Mouse (Mus musculus) hindbrain, embryonic 16.5 days (tissue): ENCODE data around the gene Smg6. TPM values are rescaled to one million over a fixed set of nuclear protein-coding genes. Genes with fewer than 3 reads are reported as not detected.
A peak's percentile ranks its signal among the peaks of the same experiment; 100 is the strongest.

Experiments
- ATAC-seq: fragments of 200-750 bp; cut with Nextera tagmentation; 2 replicates; pipeline ENCODE4 v1.8.0; 2017; ENCODE audit warnings: moderate TSS enrichment, moderate library complexity
- H3K27ac ChIP-seq: fragments of 300-500 bp; sonication (generic); 2 replicates; pipeline ENCODE4 v1.5.1; 2014; ENCODE audit warnings: low read depth, mild to moderate bottlenecking, control low read depth, low read length, moderate library complexity
- H3K27me3 ChIP-seq: fragments of 300-500 bp; sonication (generic); replicated peaks from 2 replicates; pipeline ENCODE4 v1.6.1; 2014; ENCODE audit warnings: low read length; ENCODE audit not compliant: control insufficient read depth, insufficient read depth
- H3K36me3 ChIP-seq: fragments of 300-500 bp; sonication (generic); 2 replicates; pipeline ENCODE4 v1.6.1; 2014; ENCODE audit warnings: mild to moderate bottlenecking, low read length, moderate library complexity, mixed read lengths; ENCODE audit not compliant: control insufficient read depth, insufficient read depth
- H3K4me1 ChIP-seq: fragments of 300-500 bp; sonication (generic); 2 replicates; pipeline ENCODE4 v1.6.1; 2014; ENCODE audit warnings: low read depth, low read length; ENCODE audit not compliant: control insufficient read depth, insufficient read depth
- H3K4me2 ChIP-seq: fragments of 300-500 bp; sonication (generic); 2 replicates; pipeline ENCODE4 v1.6.1; 2014; ENCODE audit warnings: mild to moderate bottlenecking, low read length, control low read depth, moderate library complexity
- H3K4me3 ChIP-seq: fragments of 300-500 bp; sonication (generic); 2 replicates; pipeline ENCODE4 v1.5.1; 2014; ENCODE audit warnings: mild to moderate bottlenecking, low read length, control low read depth, moderate library complexity
- H3K9ac ChIP-seq: fragments of 300-500 bp; sonication (generic); 2 replicates; pipeline ENCODE4 v1.6.1; 2014; ENCODE audit warnings: low read depth, mild to moderate bottlenecking, control low read depth, low read length, moderate library complexity
- H3K9me3 ChIP-seq: fragments of 300-500 bp; sonication (generic); 2 replicates; pipeline ENCODE4 v1.6.1; 2014; ENCODE audit warnings: mild to moderate bottlenecking, low read length, moderate library complexity; ENCODE audit not compliant: control insufficient read depth
- WGBS: fragments of 180-500 bp; shearing (Covaris S2); extraction: QIAGEN DNeasy Blood & Tissue Kit; methylation state at CpG from one replicate; pipeline ENCODE4 v1.1.7; 2014; 5-methylcytosine and 5-hydroxymethylcytosine counted together
- microRNA counts: library from miRNA; unstranded; fragments of <30 nt; microRNA quantifications from one replicate; lab custom pipeline; 2016
- microRNA-seq: library from miRNA; unstranded; fragments of <30 nt; microRNA quantifications from one replicate; pipeline ENCODE4, GENCODE M21; 2017
- polyA plus RNA-seq: library from polyadenylated mRNA; unstranded; fragments of >200 nt; fragmentation: Nextera tagmentation; extraction: Ambion mirVana; gene quantifications from 2 replicates; pipeline ENCODE4 v1.2.1, GENCODE M21; 2015

The Smg6 gene
- polyA plus RNA-seq, 1 experiment from 2014 or later, result 11.6 TPM

- WGBS, result 47% methylated on average over 3 of the region's 3 CpGs
- Histone ChIP-seq H3K27me3 (no peaks in the 10 kb centered on the region), H3K9me3 (no peaks in the 10 kb centered on the region), H3K9ac (no peak overlapping the region), H3K4me3 (no peak overlapping the region), H3K36me3 (no peaks in the 10 kb centered on the region), H3K4me1 (peaks cover 17% of the 10 kb centered on the region), H3K4me2 (no peak overlapping the region), H3K27ac (0 out of 2 replicates have a peak overlapping the region, but pooled peaks have one; percentile 24)
- ATAC-seq, result no peak
These were observed 287.3 kb downstream of the Smg6 start for GRCm38 (mm10) chr11:75212876-75213275.

- Histone ChIP-seq H3K4me3 (peak overlapping the region; percentile 35), H3K9ac (peak overlapping the region; percentile 62)
- WGBS, result 5% methylated on average over 33 of the region's 35 CpGs
These were observed 287.9 kb downstream of the Smg6 start for GRCm38 (mm10) chr11:75213372-75214080.

More at GRCm38 (mm10) chr11:75213372-75214080, 287.9 kb downstream of the Smg6 start:
- Histone ChIP-seq H3K36me3 (no peaks in the 10 kb centered on the region), H3K27ac (no peak overlapping the region; the same call in 1 of the 2 replicates), H3K4me1 (peaks cover 17% of the 10 kb centered on the region), H3K4me2 (peak overlapping the region; percentile 60), H3K9me3 (no peaks in the 10 kb centered on the region), H3K27me3 (no peaks in the 10 kb centered on the region)
- peak; percentile 55 for ATAC-seq

MicroRNAs within 50 kb of the gene (microRNA counts, 519-probe panel; counts per million panel counts)
- microRNA mmu-miR-132 (lab: Ali Mortazavi, UCI) (3,085 counts per million, percentile 82 among the panel's probes with 10 or more counts), microRNA mmu-miR-212 (lab: Ali Mortazavi, UCI) (1,533 counts per million, percentile 14 among the panel's probes with 10 or more counts)

Small RNA genes lying within 50 kb of the gene (microRNA-seq; reads per million reads assigned to microRNA genes)
- gene Mir132, result 1,336 reads per million, percentile 80 among the genes with 10 or more reads in this experiment
- gene Mir212, result 73.3 reads per million, percentile 45 among the genes with 10 or more reads in this experiment

Other genes starting within 250 kb of the Smg6 start
- 46.0 and 46.8 TPM in 2 replicates for gene Pafah1b1, start 201.2 kb upstream of the Smg6 start, polyA plus RNA-seq
- 52.2 and 55.3 TPM in 2 replicates for gene Mettl16, start 155.0 kb upstream of the Smg6 start, polyA plus RNA-seq
- 7.3 and 8.4 TPM in 2 replicates for gene Mnt, start 94.9 kb upstream of the Smg6 start, polyA plus RNA-seq
- 25.1 and 27.2 TPM in 2 replicates for gene Sgsm2, start 28.8 kb upstream of the Smg6 start, polyA plus RNA-seq
- 26.1 and 29.6 TPM in 2 replicates for gene Tsr1, start 27.8 kb upstream of the Smg6 start, polyA plus RNA-seq
- 39.5 and 42.9 TPM in 2 replicates for gene Srr, start 125 bp downstream of the Smg6 start, polyA plus RNA-seq
- gene Hic1, start 243.7 kb downstream of the Smg6 start, polyA plus RNA-seq, result 1.9 and 2.2 TPM in 2 replicates